Mouse (Mus musculus) cerebellum, postnatal 10 days (tissue): ENCODE measurements around the gene Crip1.
"Not testable (repeated sequence)": the region's sequence is repeated elsewhere in the genome, so short reads cannot be mapped to it uniquely, and the experiment has no call there.

ENCODE experiments used
- DNase-seq, 2 experiments: peaks; one replicate each; pipeline ENCODE4 v3.0.0; 2021; ENCODE audit warnings: mixed read lengths in 2 of 2

The Crip1 gene

DNA sequence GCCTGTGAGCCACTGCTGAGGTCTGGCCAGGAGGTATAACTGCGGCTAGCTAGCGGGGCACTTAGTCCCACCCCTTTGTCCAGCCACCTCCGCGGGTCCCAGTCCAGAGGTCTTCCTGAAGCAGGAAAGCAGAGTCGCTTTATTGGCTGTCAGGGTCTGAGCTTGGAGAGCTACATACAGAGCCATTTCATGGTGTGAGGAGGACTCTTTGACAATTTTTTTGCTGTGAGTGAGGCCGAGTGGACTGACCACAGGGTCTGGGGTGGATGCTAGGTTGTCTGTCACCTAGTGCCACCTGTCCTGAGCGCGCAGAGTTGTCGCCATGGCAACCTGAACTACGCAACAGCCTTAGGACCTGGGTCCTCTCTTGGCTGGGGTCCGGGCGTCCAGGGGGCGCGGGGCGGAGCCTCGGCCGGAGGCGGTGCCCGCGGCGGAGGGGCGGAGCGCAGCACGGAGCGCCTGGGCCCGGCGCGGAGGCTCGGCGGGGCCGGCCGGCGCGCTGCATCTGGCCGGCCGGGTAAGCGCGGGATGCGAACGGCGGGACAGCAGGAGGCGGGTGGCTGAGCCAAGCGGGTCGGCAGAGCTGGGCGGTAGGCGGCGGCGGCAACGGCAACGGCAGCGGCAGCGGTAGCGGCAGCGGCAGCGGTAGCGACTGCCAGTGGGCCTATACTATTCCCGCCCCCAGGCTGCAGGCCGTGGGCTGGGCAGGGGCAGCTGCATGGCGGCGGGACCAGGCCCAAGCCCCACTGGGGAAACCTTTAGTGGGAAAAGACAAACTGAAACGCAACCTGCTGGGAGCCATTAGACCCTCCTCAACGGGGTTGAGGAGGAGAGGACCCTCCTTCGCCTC, 39.6 kb downstream of the Crip1 start, which contains the start of gene Tmem121:
Gene Tmem121, plus strand, starts transcription at position 489 of the 850 bp plus-strand sequence.
- peak; percentile 82 to 86 for DNase-seq

DNA sequence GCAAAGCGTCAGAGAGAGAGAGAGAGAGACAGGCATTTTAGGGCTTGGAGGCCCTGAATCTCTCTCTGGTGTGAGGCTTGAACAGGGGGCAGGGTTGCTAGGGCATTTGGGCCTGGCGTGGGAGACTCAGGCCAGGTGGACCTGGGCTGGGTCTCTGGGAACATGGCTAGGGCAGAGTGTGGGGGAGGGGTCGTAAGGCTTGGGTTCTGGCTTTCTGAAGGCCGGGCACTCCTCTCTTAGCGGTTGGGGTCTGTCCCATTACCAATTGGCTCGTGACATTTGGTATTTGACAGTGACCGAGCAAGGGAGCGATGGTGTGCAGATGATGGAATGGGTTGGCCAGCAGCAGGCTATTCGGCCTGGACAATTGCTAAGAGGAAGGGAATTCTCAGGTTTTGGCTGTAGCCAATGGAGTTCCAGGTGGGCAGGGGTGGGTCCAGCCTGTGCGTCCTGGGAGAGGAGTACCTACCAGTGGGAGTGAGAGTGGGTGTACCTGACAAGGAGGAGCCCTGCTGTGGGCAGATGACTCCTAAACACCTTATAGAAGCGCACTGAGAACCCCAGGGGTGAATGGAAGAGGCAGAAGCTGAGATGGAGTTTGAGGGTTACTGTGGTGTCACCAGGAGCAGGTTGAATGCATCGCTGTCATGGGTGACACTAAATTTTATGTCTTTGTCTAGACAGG, 40.4 kb downstream of the Crip1 start:
- DNase-seq = peak; percentile 59 to 69

DNA sequence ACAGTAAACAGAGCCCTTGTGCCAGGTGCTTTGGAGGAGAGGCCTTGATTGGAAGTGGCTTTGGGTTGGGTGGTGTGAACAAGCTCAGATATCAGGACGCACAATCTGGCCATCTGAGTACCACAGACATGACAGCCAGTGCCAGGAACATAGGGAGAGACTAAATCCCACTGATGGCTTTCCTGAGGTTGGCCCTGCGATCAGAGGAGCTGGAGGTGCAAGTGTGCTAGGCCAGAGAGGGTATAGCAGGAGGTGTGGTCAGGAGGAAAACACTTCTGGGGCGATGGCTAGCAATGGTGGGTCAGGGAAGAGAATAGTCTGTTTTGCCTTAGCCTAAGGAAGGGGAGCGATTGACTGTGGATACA, 40.9 kb downstream of the Crip1 start:
- DNase-seq = peak; percentile 47 to 52

DNA sequence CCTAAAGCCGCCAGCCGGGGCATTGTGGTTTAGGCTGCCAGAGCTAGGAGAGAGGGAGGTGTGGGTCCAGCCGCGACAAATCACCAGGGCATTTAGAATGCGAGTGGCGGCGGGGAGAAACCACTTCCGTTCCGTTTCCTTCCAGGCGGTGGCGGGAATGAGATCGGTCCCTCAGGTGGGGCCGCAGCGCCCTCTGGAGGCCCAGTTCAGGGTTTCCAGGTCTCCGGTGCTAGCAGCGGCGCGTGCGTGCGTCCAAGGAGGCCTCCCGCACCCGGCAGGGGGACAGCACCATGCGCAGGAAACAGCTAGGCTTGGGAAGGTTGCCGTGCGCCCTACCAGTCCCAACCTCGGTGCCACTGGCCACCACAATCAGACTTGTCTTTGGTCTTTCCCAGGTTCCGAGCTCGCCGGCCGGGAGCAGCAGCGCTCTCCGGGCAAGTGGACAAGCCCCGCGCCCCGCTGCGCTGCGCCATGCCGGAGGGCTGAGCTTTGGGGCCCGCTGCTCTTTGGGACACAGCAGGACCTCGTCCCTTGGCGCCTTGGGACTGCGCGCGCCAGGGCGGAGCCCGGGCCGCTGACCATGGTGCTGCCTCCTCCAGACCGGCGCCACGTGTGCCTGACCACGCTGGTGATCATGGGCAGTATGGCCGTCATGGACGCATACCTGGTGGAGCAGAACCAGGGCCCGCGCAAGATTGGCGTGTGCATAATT, 41.6 kb downstream of the Crip1 start:
- peak; percentile 97 to 98 for DNase-seq

DNA sequence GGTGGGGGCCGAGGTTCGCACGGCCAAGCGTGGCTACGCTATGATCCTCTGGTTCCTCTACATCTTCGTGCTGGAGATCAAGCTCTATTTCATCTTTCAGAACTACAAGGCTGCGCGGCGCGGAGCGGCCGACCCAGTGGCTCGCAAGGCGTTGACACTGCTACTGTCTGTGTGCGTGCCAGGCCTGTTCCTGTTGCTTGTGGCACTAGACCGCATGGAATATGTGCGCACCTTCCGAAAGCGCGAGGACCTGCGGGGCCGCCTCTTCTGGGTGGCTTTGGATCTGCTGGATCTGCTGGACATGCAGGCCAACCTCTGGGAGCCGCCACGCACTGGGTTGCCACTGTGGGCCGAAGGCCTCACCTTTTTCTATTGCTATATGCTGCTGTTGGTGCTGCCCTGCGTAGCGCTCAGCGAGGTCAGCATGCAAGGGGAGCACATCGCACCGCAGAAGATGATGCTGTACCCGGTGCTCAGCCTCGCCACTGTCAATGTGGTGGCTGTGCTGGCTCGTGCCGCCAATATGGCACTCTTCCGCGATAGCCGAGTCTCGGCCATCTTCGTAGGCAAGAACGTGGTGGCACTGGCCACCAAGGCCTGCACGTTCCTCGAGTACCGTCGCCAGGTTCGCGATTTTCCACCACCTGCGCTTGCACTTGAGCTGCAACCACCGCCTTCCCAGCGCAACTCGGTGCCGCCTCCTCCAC, 42.4 kb downstream of the Crip1 start:
- DNase-seq = peak; percentile 26 to 32

DNA sequence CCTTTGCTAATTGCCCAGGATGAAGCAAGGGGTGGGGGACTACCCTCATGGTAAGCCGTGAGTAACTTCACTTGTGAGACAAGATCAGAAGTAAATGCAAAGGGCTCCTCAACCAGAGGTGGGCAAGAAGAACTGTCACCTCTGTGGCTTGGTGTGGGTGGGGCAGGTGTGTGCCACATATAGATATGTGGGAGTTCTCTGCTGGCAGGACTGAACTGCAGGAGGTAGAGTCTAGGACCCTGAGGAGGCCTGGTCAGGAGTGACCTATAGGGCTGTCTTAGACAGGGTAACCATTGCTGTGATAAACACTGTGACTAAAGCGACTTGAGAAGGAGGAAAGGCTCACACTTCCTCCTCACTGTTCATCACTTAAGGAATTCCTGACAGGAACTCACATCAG, 47.3 kb downstream of the Crip1 start:
- DNase-seq = no peak

DNA sequence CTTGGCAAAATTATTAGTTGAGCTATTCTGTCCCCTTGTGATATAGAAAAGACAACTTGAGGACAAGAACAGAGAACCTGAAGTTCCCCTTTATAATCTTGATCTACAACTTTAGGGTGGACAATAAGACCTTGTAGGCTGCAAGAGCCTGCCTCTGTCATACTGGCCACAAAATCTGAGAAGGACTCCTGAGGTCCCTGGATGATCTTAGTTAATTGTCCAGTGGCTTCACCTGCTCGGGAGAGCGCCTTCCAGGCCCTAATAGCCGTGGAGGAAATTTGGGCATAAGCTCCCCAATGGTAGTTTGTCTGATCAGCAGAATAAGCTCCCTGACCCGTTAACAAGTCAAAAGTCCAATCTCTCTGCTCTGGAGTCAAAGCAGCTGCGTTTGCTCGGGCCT, 53.0 kb downstream of the Crip1 start:
- not testable (repeated sequence) for DNase-seq

DNA sequence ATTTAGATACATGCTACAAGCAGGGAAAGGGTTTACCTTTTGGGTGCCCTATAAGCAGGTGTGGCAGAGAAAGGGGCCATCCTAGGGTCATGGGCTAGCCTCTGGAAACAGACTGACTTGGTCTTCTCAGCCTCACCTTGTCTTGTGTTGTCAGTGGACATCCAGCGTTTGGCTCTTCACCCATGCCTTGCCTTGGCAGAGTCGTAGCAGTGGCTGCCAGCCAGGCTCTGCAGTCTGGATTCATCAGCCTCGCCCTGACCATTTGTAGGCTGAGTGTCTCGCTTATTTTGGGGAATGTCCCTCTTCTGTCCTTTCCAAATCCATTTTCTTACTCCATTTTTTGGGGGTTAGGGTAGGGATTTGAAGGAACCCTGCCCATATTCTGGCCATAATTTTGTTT, 55.2 kb downstream of the Crip1 start:
- DNase-seq = peak; percentile 89 to 91

DNA sequence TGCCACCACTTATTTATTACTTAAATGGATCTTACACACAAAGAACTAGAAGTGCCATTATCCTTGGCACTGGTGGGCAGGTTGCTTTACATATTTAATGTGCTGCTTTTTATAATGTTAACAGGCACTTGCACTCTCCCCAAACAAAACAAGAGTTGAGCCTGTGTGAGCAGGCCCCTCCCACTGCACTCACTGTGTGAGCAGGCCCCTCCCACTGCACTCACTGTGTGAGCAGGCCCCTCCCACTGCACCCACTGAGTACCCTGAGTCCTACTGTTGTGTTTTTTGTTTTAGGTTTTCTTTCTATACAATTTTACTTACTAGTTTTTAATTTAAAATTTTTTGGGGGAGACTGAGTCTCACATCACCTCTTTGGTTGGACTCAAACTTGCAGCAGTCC, 55.9 kb downstream of the Crip1 start:
- DNase-seq = peak; percentile 36 to 55
